Mouse (Mus musculus): ENCODE measurements around the gene Agbl1.

DNA sequence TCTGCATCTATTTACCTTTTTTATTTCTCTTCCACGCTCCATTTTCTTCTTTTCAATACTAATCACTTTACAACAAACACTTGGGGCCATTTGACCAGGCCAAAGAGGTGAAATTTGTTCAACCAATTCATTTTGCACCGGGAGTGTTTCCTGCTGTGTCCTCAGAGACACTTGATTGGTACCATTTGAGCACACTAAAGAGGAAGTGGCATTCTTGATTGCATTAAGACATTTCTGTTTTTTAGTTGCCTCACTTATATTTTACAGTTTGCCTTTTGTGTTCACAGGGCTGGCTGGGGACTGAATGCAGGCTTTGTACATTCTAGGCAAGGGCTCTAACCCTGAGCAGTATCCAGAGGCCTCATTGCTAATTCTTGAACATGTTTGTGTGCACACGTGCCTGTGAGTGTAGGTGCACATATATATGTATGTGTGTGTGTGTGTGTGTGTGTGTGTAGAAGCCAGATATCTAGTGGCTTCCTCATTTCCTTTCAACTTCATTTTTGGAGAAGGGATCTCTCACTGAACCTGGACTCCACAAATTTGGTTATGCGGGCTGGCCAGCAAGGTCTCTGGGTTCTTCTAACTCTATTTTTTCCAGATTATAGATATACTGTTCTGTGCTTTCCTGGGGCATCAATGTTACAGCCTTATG lies 182.4 kb downstream of the Agbl1 start:
- TF ChIP-seq POLR2A (IDR thresholded peaks at IDR 0.05; ENCODE audit: low read depth, low read length), result no peak
- no peak for TF ChIP-seq CTCF (conservative IDR thresholded peaks at IDR 0.05; ENCODE audit: insufficient read depth, insufficient read length, low read depth, low read length)

Data from kidney, adult 2 months (tissue).